Mouse (Mus musculus): ENCODE results near the gene Mrpl55.
"Not testable (repeated sequence)": the region's sequence is repeated elsewhere in the genome, so short reads cannot be mapped to it uniquely, and the experiment has no call there.

DNA sequence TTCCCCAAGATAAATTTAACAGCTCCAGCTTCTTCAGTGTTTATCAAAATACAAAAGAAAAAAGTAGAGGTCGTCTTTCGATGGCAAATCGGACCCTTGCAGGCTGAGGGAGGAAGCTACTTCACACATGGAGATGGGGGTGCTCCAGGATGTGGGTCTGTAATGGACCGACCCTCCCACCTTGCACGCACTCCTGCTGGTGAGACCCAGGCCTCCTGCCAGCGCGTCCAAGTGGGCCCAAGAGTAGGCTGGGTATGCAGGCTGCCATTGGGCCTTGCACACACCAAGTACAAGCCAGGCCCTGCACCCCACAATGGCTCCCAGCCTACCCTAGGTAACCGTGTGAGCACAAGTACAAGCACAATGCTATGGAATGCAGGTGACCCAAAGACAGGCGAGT lies 9.3 kb downstream of the Mrpl55 start:
- TF ChIP-seq MAX (IDR thresholded peaks at IDR 0.05; ENCODE audit: low read length); CTCF (IDR thresholded peaks at IDR 0.05 in 2 of 3, conservative IDR thresholded peaks at IDR 0.05 in 1 of 3; ENCODE audit: control insufficient read depth in 1 of 3, insufficient read depth in 1 of 3, low read depth in 2 of 3, low read length in 3 of 3, poor library complexity in 1 of 3, severe bottlenecking in 1 of 3); TCF12 (IDR thresholded peaks at IDR 0.05; ENCODE audit: low read depth, low read length); TAL1 (IDR thresholded peaks at IDR 0.05; ENCODE audit: low read length); TBP (IDR thresholded peaks at IDR 0.05; ENCODE audit: low read depth, low read length); NELFE (IDR thresholded peaks at IDR 0.05; ENCODE audit: low read depth, low read length); EP300 (IDR thresholded peaks at IDR 0.05; ENCODE audit: low read depth in 1 of 2, low read length in 2 of 2); SIN3A (IDR thresholded peaks at IDR 0.05; ENCODE audit: low read length); USF1 (IDR thresholded peaks at IDR 0.05; ENCODE audit: low read depth, low read length); POLR2A (IDR thresholded peaks at IDR 0.05; ENCODE audit: control insufficient read depth in 1 of 2, insufficient read depth in 1 of 2, low read depth in 1 of 2, low read length in 2 of 2, poor library complexity in 1 of 2); NRF1 (IDR thresholded peaks at IDR 0.05; ENCODE audit: insufficient read depth, low read depth, low read length, poor library complexity, severe bottlenecking): not testable (repeated sequence)
